Mouse (Mus musculus) testis, adult 2 months (tissue): ENCODE data around the gene Ctu1. TPM values are rescaled to one million over a fixed set of nuclear protein-coding genes. Genes with fewer than 3 reads are reported as not detected.
"Not testable (repeated sequence)": the region's sequence is repeated elsewhere in the genome, so short reads cannot be mapped to it uniquely, and the experiment has no call there.

Experiments used
- H3K27ac ChIP-seq: fragments of 200-500 bp; 2 replicates; pipeline ENCODE4 v1.5.1; 2012; ENCODE audit warnings: low read depth, low read length; ENCODE audit not compliant: control insufficient read depth, insufficient read depth
- H3K27me3 ChIP-seq: fragments of 200-500 bp; 2 replicates; pipeline ENCODE4 v1.6.1; 2012; ENCODE audit warnings: mild to moderate bottlenecking, low read length, moderate library complexity; ENCODE audit not compliant: control insufficient read depth, insufficient read depth
- H3K36me3 ChIP-seq: fragments of 200-500 bp; 2 replicates; pipeline ENCODE4 v1.6.1; 2012; ENCODE audit warnings: mild to moderate bottlenecking, low read length; ENCODE audit not compliant: control insufficient read depth, insufficient read depth
- H3K4me1 ChIP-seq: fragments of 200-500 bp; 2 replicates; pipeline ENCODE4 v1.6.1; 2012; ENCODE audit warnings: low read length; ENCODE audit not compliant: control insufficient read depth, insufficient read depth
- H3K4me3 ChIP-seq: fragments of 200-500 bp; 2 replicates; pipeline ENCODE4 v1.5.1; 2012; ENCODE audit warnings: low read depth, mild to moderate bottlenecking, low read length, moderate library complexity, mixed read lengths; ENCODE audit not compliant: control insufficient read depth
- CTCF ChIP-seq: fragments of 200-500 bp; IDR thresholded peaks from 2 replicates; pipeline ENCODE4 v1.5.1; 2012; ENCODE audit warnings: low read depth, mild to moderate bottlenecking, inconsistent platforms, low read length, moderate library complexity; ENCODE audit not compliant: control insufficient read depth, insufficient read depth, insufficient replicate concordance
- POLR2A ChIP-seq: fragments of 200-500 bp; IDR thresholded peaks from 2 replicates; pipeline ENCODE4 v1.6.1; 2012; ENCODE audit warnings: low read depth, mild to moderate bottlenecking, inconsistent platforms, low read length, moderate library complexity; ENCODE audit not compliant: control insufficient read depth
- polyA plus RNA-seq: library from polyadenylated mRNA; depleted of rRNA; stranded (reverse); fragments of >200 nt; gene quantifications from 2 replicates; pipeline ENCODE4 v1.2.3, GENCODE M21; 2012

Gene Ctu1
- polyA plus RNA-seq, 1 experiment, result 0.74 TPM

GRCm38 (mm10) chr7:43636194-43636593 is 35.6 kb upstream of the Ctu1 start:
- TF ChIP-seq POLR2A (no peak), CTCF (no peak)

GRCm38 (mm10) chr7:43637118-43637517 is 34.7 kb upstream of the Ctu1 start:
- Histone ChIP-seq H3K27me3 (no peaks in the 10 kb centered on the region), H3K4me3 (no peak overlapping the region), H3K36me3 (no peaks in the 10 kb centered on the region), H3K4me1 (no peaks in the 10 kb centered on the region), H3K27ac (no peak overlapping the region)
- no peak for TF ChIP-seq POLR2A
- no peak for TF ChIP-seq CTCF

More at GRCm38 (mm10) chr7:43636194-43636593, 35.6 kb upstream of the Ctu1 start:
- H3K4me3 ChIP-seq, result no peak overlapping the region
- no peak overlapping the region for H3K27ac ChIP-seq
- no peaks in the 10 kb centered on the region for H3K4me1 ChIP-seq
- no peaks in the 10 kb centered on the region for H3K36me3 ChIP-seq
- no peaks in the 10 kb centered on the region for H3K27me3 ChIP-seq

- Histone ChIP-seq H3K4me1 (peaks cover 3% of the 10 kb centered on the region; the same call in 1 of the 2 replicates), H3K36me3 (no peaks in the 10 kb centered on the region), H3K4me3 (no peak overlapping the region), H3K27me3 (no peaks in the 10 kb centered on the region), H3K27ac (no peak overlapping the region)
- TF ChIP-seq CTCF (no peak), POLR2A (no peak)
Observed at GRCm38 (mm10) chr7:43642587-43642986, 29.2 kb upstream of the Ctu1 start.

GRCm38 (mm10) chr7:43643046-43643652 is 28.7 kb upstream of the Ctu1 start:
- TF ChIP-seq CTCF, result no peak
- TF ChIP-seq POLR2A, result no peak
- Histone ChIP-seq H3K4me3 (no peak overlapping the region), H3K36me3 (no peaks in the 10 kb centered on the region), H3K4me1 (peaks cover 3% of the 10 kb centered on the region; the same call in 1 of the 2 replicates), H3K27ac (no peak overlapping the region), H3K27me3 (no peaks in the 10 kb centered on the region)

GRCm38 (mm10) chr7:43652683-43653082 is 19.1 kb upstream of the Ctu1 start:
- no peaks in the 10 kb centered on the region for H3K36me3 ChIP-seq
- no peak for TF ChIP-seq CTCF
- no peak for TF ChIP-seq POLR2A
- H3K27ac ChIP-seq, result no peak overlapping the region
- H3K27me3 ChIP-seq, result no peaks in the 10 kb centered on the region
- no peak overlapping the region for H3K4me3 ChIP-seq
- no peaks in the 10 kb centered on the region for H3K4me1 ChIP-seq

- TF ChIP-seq CTCF, result no peak
- no peak for TF ChIP-seq POLR2A
- no peak overlapping the region for H3K27ac ChIP-seq
- H3K4me1 ChIP-seq, result no peaks in the 10 kb centered on the region
- no peak overlapping the region for H3K4me3 ChIP-seq
- H3K27me3 ChIP-seq, result no peaks in the 10 kb centered on the region
- H3K36me3 ChIP-seq, result no peaks in the 10 kb centered on the region
Observed at GRCm38 (mm10) chr7:43654519-43654918, 17.3 kb upstream of the Ctu1 start.

GRCm38 (mm10) chr7:43656232-43656631 is 15.6 kb upstream of the Ctu1 start:
- Histone ChIP-seq H3K36me3 (no peaks in the 10 kb centered on the region), H3K27ac (no peak overlapping the region), H3K27me3 (no peaks in the 10 kb centered on the region), H3K4me3 (no peak overlapping the region), H3K4me1 (no peaks in the 10 kb centered on the region)
- TF ChIP-seq POLR2A (no peak), CTCF (no peak)

GRCm38 (mm10) chr7:43660002-43660401 is 11.8 kb upstream of the Ctu1 start, which contains the start of gene Siglece:
Gene Siglece, minus strand, starts transcription at chr7:43660161.
- H3K27ac ChIP-seq, result no peak within 1 kb of the TSS
- no peak within 1 kb of the TSS for H3K4me3 ChIP-seq
- no peaks in the 10 kb centered on the region for H3K27me3 ChIP-seq
- no peaks in the 10 kb centered on the region for H3K4me1 ChIP-seq
- H3K36me3 ChIP-seq, result no peaks in the 10 kb centered on the region
- TF ChIP-seq CTCF (no peak), POLR2A (no peak)

GRCm38 (mm10) chr7:43662804-43663203 is 9.0 kb upstream of the Ctu1 start:
- Histone ChIP-seq H3K4me1 (no peaks in the 10 kb centered on the region), H3K27ac (no peak overlapping the region)

GRCm38 (mm10) chr7:43667221-43667620 is 4.6 kb upstream of the Ctu1 start:
- H3K4me3 ChIP-seq, H3K36me3 ChIP-seq, H3K27ac ChIP-seq, H3K27me3 ChIP-seq, H3K4me1 ChIP-seq: not testable (repeated sequence)

More at GRCm38 (mm10) chr7:43662804-43663203, 9.0 kb upstream of the Ctu1 start:
- no peak for TF ChIP-seq CTCF
- no peak for TF ChIP-seq POLR2A
- Histone ChIP-seq H3K36me3 (no peaks in the 10 kb centered on the region), H3K27me3 (no peaks in the 10 kb centered on the region), H3K4me3 (no peak overlapping the region)
